Mouse (Mus musculus) forebrain, embryonic 13.5 days (tissue): ENCODE results near the gene Nup155. TPM values are rescaled to one million over a fixed set of nuclear protein-coding genes. Genes with fewer than 3 reads are reported as not detected.

ENCODE experiments used
- ATAC-seq: fragments of 200-750 bp; cut with Nextera tagmentation; 2 replicates; pipeline ENCODE4 v1.8.0; 2017
- H3K27ac ChIP-seq: fragments of 300-500 bp; sonication (generic); 2 replicates; pipeline ENCODE4 v1.5.1; 2015; ENCODE audit warnings: inconsistent platforms, mild to moderate bottlenecking, moderate library complexity
- H3K27me3 ChIP-seq: fragments of 300-500 bp; sonication (generic); 2 replicates; pipeline ENCODE4 v1.6.1; 2015; ENCODE audit warnings: mild to moderate bottlenecking, inconsistent platforms
- H3K36me3 ChIP-seq: fragments of 300-500 bp; sonication (generic); 2 replicates; pipeline ENCODE4 v1.6.1; 2015; ENCODE audit warnings: mild to moderate bottlenecking, inconsistent platforms; ENCODE audit not compliant: poor library complexity, severe bottlenecking
- H3K4me1 ChIP-seq: fragments of 300-500 bp; sonication (generic); 2 replicates; pipeline ENCODE4 v1.6.1; 2015; ENCODE audit warnings: inconsistent platforms
- H3K4me2 ChIP-seq: fragments of 300-500 bp; sonication (generic); 2 replicates; pipeline ENCODE4 v1.6.1; 2015; ENCODE audit warnings: inconsistent platforms, mild to moderate bottlenecking, moderate library complexity
- H3K4me3 ChIP-seq: fragments of 300-500 bp; sonication (generic); 2 replicates; pipeline ENCODE4 v1.5.1; 2015; ENCODE audit warnings: mild to moderate bottlenecking, inconsistent platforms
- H3K9ac ChIP-seq: fragments of 300-500 bp; sonication (generic); 2 replicates; pipeline ENCODE4 v1.6.1; 2015; ENCODE audit warnings: mild to moderate bottlenecking, inconsistent platforms
- H3K9me3 ChIP-seq: fragments of 300-500 bp; sonication (generic); replicated peaks from 2 replicates; pipeline ENCODE4 v1.6.1; 2016; ENCODE audit warnings: inconsistent platforms
- WGBS: fragments of 180-500 bp; shearing (Covaris S2); methylation state at CpG from one replicate; pipeline ENCODE4 v1.1.7; 2015; 5-methylcytosine and 5-hydroxymethylcytosine counted together
- polyA plus RNA-seq: library from polyadenylated mRNA; unstranded; fragments of >200 nt; fragmentation: Nextera tagmentation; extraction: Ambion mirVana; gene quantifications from 2 replicates; pipeline ENCODE4 v1.2.1, GENCODE M21; 2015

Nup155 gene
- polyA plus RNA-seq, 1 experiment from 2014 or later: 15.1 TPM

DNA sequence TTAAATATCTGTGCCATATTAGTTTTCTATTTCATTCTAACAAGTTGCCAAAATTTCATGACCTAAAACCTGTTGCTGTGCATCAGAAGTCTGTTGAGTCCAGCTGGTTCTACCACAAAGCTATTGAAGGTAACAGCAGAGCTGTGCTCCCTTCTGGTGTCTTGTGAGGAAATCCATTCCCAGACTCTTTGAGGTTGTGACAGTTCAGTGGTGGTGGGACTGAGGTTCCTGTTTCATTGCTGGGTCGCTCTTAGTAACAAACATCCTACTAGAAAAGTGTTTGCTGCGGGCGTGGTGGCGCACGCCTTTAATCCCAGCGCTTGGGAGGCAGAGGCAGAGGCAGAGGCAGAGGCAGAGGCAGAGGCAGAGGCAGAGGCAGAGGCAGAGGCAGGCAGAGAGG lies 99.3 kb downstream of the Nup155 start:
- H3K4me3 ChIP-seq: no peak overlapping the region
- no peaks in the 10 kb centered on the region for H3K9me3 ChIP-seq
- peaks cover 74% of the 10 kb centered on the region for H3K36me3 ChIP-seq
- 97% methylated on average over 6 of the region's 6 CpGs for WGBS
- no peaks in the 10 kb centered on the region for H3K4me1 ChIP-seq
- no peak overlapping the region for H3K4me2 ChIP-seq
- no peak for ATAC-seq
- no peak overlapping the region for H3K27ac ChIP-seq
- no peak overlapping the region for H3K9ac ChIP-seq
- no peaks in the 10 kb centered on the region for H3K27me3 ChIP-seq

Other genes with a start within 250 kb of the Nup155 start
- gene Wdr70, start 10.1 kb upstream of the Nup155 start, polyA plus RNA-seq: 70.2 and 72.5 TPM in 2 replicates
- 16.3 and 16.9 TPM in 2 replicates for gene Cplane1, start 59.8 kb downstream of the Nup155 start, polyA plus RNA-seq